Mouse (Mus musculus): Measurements from ENCODE around the gene Olfr1256. TPM values are rescaled to one million over a fixed set of nuclear protein-coding genes. Genes with fewer than 3 reads are reported as not detected.

Olfr1256 gene
- polyA plus RNA-seq (2012; rRNA removed), result not detected in 2 replicates

DNA sequence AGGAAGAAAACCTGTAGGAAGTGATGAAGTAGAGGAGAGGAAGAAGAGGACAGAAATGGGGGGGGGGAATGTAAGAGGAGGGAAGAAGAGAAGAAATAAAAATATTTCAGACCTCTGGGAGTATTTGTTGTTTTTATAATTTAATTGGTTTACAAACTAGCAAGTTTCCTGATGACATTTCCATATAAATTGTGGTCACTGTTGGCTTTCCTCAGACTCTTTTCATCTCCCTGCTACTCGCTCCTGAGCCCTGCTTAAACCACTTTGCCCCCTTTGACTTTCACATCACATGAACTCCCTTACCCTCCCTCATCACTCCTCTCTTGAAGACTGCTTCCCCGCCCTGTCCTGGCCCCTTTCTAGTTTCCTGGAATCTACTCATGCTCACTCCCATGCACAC, at the start of gene Olfr1256:
Olfr1256 (minus strand) TSS at position 101 of the 400 bp plus-strand sequence.

DNA sequence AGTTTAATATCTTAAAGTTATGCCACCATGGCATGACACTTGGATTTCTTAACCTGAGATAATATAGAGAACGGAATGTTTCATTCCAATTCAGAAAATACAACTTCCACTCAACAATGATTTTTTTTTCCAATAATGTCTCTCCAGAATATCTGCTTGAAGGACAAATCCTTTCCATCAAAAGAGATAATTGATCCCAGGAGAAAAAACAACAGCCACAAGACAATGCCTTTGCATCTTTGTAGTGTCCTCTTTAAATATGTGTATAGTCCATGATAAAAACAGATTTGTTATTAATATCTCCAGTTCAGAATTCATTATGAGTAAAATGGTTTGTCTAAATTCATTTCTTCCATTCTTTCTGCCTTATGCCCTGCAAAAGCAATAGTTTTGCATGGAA, 36.8 kb upstream of the Olfr1256 start, which contains the start of gene Olfr1257:
Olfr1257 (plus strand) TSS at position 301 of the 400 bp plus-strand sequence.

DNA sequence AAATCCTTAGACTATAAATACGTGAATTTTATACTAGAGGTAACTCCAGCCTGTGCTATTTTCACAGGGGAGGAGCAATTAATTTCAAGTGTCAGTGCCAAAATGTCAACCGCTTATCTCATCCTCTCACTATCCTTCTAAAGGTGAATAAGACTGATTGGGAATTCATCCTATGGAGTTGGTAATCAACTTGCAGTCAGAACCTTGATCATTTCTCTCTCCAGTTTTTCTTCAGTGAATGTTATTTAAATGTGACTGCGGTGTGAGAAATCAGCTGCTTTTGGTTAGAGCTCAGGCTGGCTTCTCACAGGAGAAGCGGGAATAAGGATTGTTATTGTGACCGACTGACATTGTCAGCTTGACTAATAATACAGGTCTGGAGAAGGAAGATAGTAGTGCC, 6.8 kb upstream of the Olfr1256 start, which contains the start of gene Olfr48:
Olfr48 (minus strand) TSS at position 101 of the 400 bp plus-strand sequence.

DNA sequence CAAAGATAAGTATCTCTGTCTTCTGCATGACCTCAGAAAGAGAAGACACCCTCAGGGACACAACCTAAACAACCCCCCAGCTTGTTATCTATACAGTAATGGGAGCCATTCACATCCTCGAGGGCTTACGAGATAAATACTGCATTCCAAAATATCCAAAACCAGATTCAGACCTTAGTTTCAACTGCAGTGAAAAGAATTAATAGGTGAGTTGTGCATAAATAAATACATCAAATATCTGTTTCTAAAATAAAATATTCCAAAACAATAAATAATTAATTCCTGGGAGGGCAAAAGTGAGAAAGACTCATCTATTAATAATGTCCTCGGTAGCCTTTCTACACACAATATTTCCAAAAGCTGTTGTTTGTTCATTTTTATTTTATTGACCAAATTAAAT, 29.6 kb downstream of the Olfr1256 start, which contains the start of gene Olfr1255:
Olfr1255 (plus strand) TSS at position 301 of the 400 bp plus-strand sequence.

DNA sequence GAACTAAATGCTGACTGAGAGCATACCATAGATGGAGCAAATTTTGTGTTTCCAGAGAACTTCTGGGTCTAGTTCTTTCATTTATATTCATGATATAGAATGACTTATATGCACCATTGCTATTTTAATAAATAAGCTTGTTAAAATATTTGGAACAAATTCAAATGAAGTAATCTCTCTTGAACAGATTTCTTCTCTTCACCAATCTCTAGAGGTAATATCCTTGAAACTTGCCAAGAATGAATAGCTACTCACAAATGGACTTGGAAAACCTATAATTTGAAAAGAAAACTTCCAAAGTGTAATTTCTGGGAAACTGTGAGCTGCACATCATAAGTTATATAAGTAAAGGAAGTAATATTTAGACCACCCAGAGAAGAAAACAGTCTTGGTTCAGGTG, 47.8 kb downstream of the Olfr1256 start, which contains the start of gene Olfr1254:
Olfr1254 (minus strand) TSS at position 101 of the 400 bp plus-strand sequence.

Other genes starting within 250 kb of the Olfr1256 start
- not detected in 2 replicates for gene Olfr1246, start 248.4 kb downstream of the Olfr1256 start, polyA plus RNA-seq (2012; rRNA removed)
- gene Olfr1247, start 227.4 kb downstream of the Olfr1256 start, polyA plus RNA-seq (2012; rRNA removed), result not detected in 2 replicates
- gene Olfr1248, start 223.3 kb downstream of the Olfr1256 start, polyA plus RNA-seq (2012; rRNA removed), result not detected in 2 replicates
- gene Olfr1249, start 206.6 kb downstream of the Olfr1256 start, polyA plus RNA-seq (2012; rRNA removed), result not detected in 2 replicates
- not detected in 2 replicates for gene Olfr1250, start 180.1 kb downstream of the Olfr1256 start, polyA plus RNA-seq (2012; rRNA removed)
- gene Olfr1251, start 169.6 kb downstream of the Olfr1256 start, polyA plus RNA-seq (2012; rRNA removed), result not detected in 2 replicates
- not detected in 2 replicates for gene Olfr1252, start 116.5 kb downstream of the Olfr1256 start, polyA plus RNA-seq (2012; rRNA removed)
- gene Olfr1253, start 84.5 kb downstream of the Olfr1256 start, polyA plus RNA-seq (2012; rRNA removed), result not detected in 2 replicates
- gene Olfr1254, start 47.9 kb downstream of the Olfr1256 start, polyA plus RNA-seq (2012; rRNA removed), result not detected in 2 replicates
- not detected in 2 replicates for gene Olfr1255, start 29.5 kb downstream of the Olfr1256 start, polyA plus RNA-seq (2012; rRNA removed)
- not detected in 2 replicates for gene Olfr48, start 6.7 kb upstream of the Olfr1256 start, polyA plus RNA-seq (2012; rRNA removed)
- not detected in 2 replicates for gene Olfr1257, start 36.9 kb upstream of the Olfr1256 start, polyA plus RNA-seq (2012; rRNA removed)
- not detected in 2 replicates for gene Olfr1258, start 85.8 kb upstream of the Olfr1256 start, polyA plus RNA-seq (2012; rRNA removed)
- not detected in 2 replicates for gene Olfr1259, start 107.1 kb upstream of the Olfr1256 start, polyA plus RNA-seq (2012; rRNA removed)
- not detected in 2 replicates for gene Olfr1260, start 132.8 kb upstream of the Olfr1256 start, polyA plus RNA-seq (2012; rRNA removed)
- not detected in 2 replicates for gene Olfr1261, start 149.7 kb upstream of the Olfr1256 start, polyA plus RNA-seq (2012; rRNA removed)
- not detected in 2 replicates for gene Olfr1262, start 158.6 kb upstream of the Olfr1256 start, polyA plus RNA-seq (2012; rRNA removed)
- not detected in 2 replicates for gene Olfr1263, start 170.6 kb upstream of the Olfr1256 start, polyA plus RNA-seq (2012; rRNA removed)
- gene Olfr1264, start 184.0 kb upstream of the Olfr1256 start, polyA plus RNA-seq (2012; rRNA removed), result not detected in 2 replicates
- not detected in 2 replicates for gene Olfr1265, start 193.8 kb upstream of the Olfr1256 start, polyA plus RNA-seq (2012; rRNA removed)
- gene Olfr140, start 222.0 kb upstream of the Olfr1256 start, polyA plus RNA-seq (2012; rRNA removed), result not detected in 2 replicates

Measured in liver, embryonic 14 days (tissue).